Mouse (Mus musculus) MEL (cell line): Measurements from ENCODE around the gene Taf1. TPM values are rescaled to one million over a fixed set of nuclear protein-coding genes. Genes with fewer than 3 reads are reported as not detected.

Experiments used
- DNase-seq: peaks from one replicate; pipeline ENCODE4 v3.0.0; 2011; ENCODE audit warnings: low read depth, low spot score
- H3K27ac ChIP-seq: 2 replicates; pipeline ENCODE4 v1.5.1; 2012; ENCODE audit warnings: low read depth, mild to moderate bottlenecking, control low read depth, low read length, moderate library complexity; ENCODE audit not compliant: control insufficient read depth
- H3K27me3 ChIP-seq, 2 experiments: fragments of 150-350 bp in 1 of 2; sonication (generic) in 1 of 2; 2 replicates each; pipeline ENCODE4 v1.6.1; 2012; ENCODE audit warnings: low read length in 2 of 2, mild to moderate bottlenecking in 2 of 2, improper control_type of control experiment in 1 of 2, moderate library complexity in 1 of 2; ENCODE audit not compliant: insufficient read depth in 2 of 2, control insufficient read depth in 1 of 2
- H3K36me3 ChIP-seq, 2 experiments: 2 replicates each; pipeline ENCODE4 v1.6.1; 2012 to 2014; ENCODE audit warnings: low read length in 2 of 2, improper control_type of control experiment in 1 of 2, inconsistent platforms in 1 of 2, mild to moderate bottlenecking in 1 of 2; ENCODE audit not compliant: insufficient read depth in 2 of 2, control insufficient read depth in 1 of 2
- H3K4me1 ChIP-seq, 2 experiments: fragments of 150-350 bp in 1 of 2; sonication (generic) in 1 of 2; 2 replicates each; pipeline ENCODE4 v1.6.1; 2012; ENCODE audit warnings: low read length in 2 of 2, improper control_type of control experiment in 1 of 2, mild to moderate bottlenecking in 1 of 2; ENCODE audit not compliant: insufficient read depth in 2 of 2, control insufficient read depth in 1 of 2
- H3K4me3 ChIP-seq, 2 experiments: fragments of 150-350 bp in 1 of 2; sonication (generic) in 1 of 2; 2 replicates each; pipeline ENCODE4 v1.5.1; 2012; ENCODE audit warnings: low read depth in 2 of 2, low read length in 2 of 2, mild to moderate bottlenecking in 2 of 2, moderate library complexity in 2 of 2, control low read depth in 1 of 2, improper control_type of control experiment in 1 of 2; ENCODE audit not compliant: control insufficient read depth in 1 of 2, insufficient read depth in 1 of 2
- H3K79me2 ChIP-seq: 2 replicates; pipeline ENCODE4 v1.6.1; 2012; ENCODE audit warnings: mild to moderate bottlenecking, low read length, moderate library complexity; ENCODE audit not compliant: control insufficient read depth, poor library complexity, insufficient read depth
- H3K9ac ChIP-seq: 2 replicates; pipeline ENCODE4 v1.6.1; 2012; ENCODE audit warnings: low read depth, mild to moderate bottlenecking, control low read depth, low read length, moderate library complexity; ENCODE audit not compliant: control insufficient read depth, poor library complexity, severe bottlenecking
- H3K9me3 ChIP-seq: fragments of 150-350 bp; sonication (generic); replicated peaks from 2 replicates; pipeline ENCODE4 v1.6.1; 2012; ENCODE audit warnings: mild to moderate bottlenecking, low read length, improper control_type of control experiment, moderate library complexity; ENCODE audit not compliant: insufficient read depth
- BHLHE40 ChIP-seq: IDR thresholded peaks from 2 replicates; pipeline ENCODE4 v1.6.1; 2012; ENCODE audit warnings: low read depth, mild to moderate bottlenecking, inconsistent platforms, low read length, improper control_type of control experiment, borderline replicate concordance
- CHD2 ChIP-seq: IDR thresholded peaks from 2 replicates; pipeline ENCODE4 v1.6.1; 2011; ENCODE audit warnings: low read length, improper control_type of control experiment
- E2F4 ChIP-seq: IDR thresholded peaks from 2 replicates; pipeline ENCODE4 v1.6.1; 2011; ENCODE audit warnings: low read depth, low read length, improper control_type of control experiment, borderline replicate concordance
- ELF1 ChIP-seq: IDR thresholded peaks from 2 replicates; pipeline ENCODE4 v1.6.1; 2014; ENCODE audit warnings: low read depth, mild to moderate bottlenecking, inconsistent platforms, low read length, improper control_type of control experiment, moderate library complexity
- EP300 ChIP-seq, 2 experiments: IDR thresholded peaks; 2 replicates each; pipeline ENCODE4 v1.6.1; 2011; ENCODE audit warnings: improper control_type of control experiment in 2 of 2, low read length in 2 of 2, low read depth in 1 of 2, mild to moderate bottlenecking in 1 of 2
- ETS1 ChIP-seq: IDR thresholded peaks from 2 replicates; pipeline ENCODE4 v1.6.1; 2012; ENCODE audit warnings: low read depth, mild to moderate bottlenecking, inconsistent platforms, low read length, improper control_type of control experiment, moderate library complexity
- GATA1 ChIP-seq: IDR thresholded peaks from 2 replicates; pipeline ENCODE4 v1.6.1; 2011; ENCODE audit warnings: low read depth, low read length, improper control_type of control experiment
- HCFC1 ChIP-seq: IDR thresholded peaks from 2 replicates; pipeline ENCODE4 v1.6.1; 2012; ENCODE audit warnings: low read depth, mild to moderate bottlenecking, inconsistent platforms, low read length, improper control_type of control experiment, moderate library complexity
- MAX ChIP-seq: IDR thresholded peaks from 2 replicates; pipeline ENCODE4 v1.6.1; 2011; ENCODE audit warnings: low read length, improper control_type of control experiment
- MEF2A ChIP-seq: IDR thresholded peaks from 2 replicates; pipeline ENCODE4 v1.6.1; 2014; ENCODE audit warnings: low read depth, mild to moderate bottlenecking, inconsistent platforms, low read length, improper control_type of control experiment; ENCODE audit not compliant: poor library complexity, insufficient replicate concordance, severe bottlenecking; ENCODE audit errors: extremely low read depth
- MXI1 ChIP-seq: IDR thresholded peaks from 2 replicates; pipeline ENCODE4 v1.6.1; 2011; ENCODE audit warnings: mild to moderate bottlenecking, low read depth, low read length, improper control_type of control experiment
- MYC ChIP-seq: IDR thresholded peaks from 2 replicates; pipeline ENCODE4 v1.6.1; 2011; ENCODE audit warnings: low read depth, mild to moderate bottlenecking, low read length, improper control_type of control experiment, moderate library complexity
- NRF1 ChIP-seq: IDR thresholded peaks from 2 replicates; pipeline ENCODE4 v1.6.1; 2014; ENCODE audit warnings: low read depth, mild to moderate bottlenecking, inconsistent platforms, low read length, improper control_type of control experiment, moderate library complexity; ENCODE audit not compliant: poor library complexity, insufficient read depth, severe bottlenecking
- POLR2A ChIP-seq, 2 experiments: IDR thresholded peaks; 2 replicates each; pipeline ENCODE4 v1.6.1; 2011 to 2012; ENCODE audit warnings: low read length in 2 of 2, mild to moderate bottlenecking in 2 of 2, control low read depth in 1 of 2, improper control_type of control experiment in 1 of 2, low read depth in 1 of 2, moderate library complexity in 1 of 2; ENCODE audit not compliant: control insufficient read depth in 1 of 2, insufficient read depth in 1 of 2, poor library complexity in 1 of 2
- POLR2AphosphoS5 ChIP-seq: IDR thresholded peaks from 2 replicates; pipeline ENCODE4 v1.6.1; 2012; ENCODE audit warnings: low read depth, borderline replicate concordance, mild to moderate bottlenecking, inconsistent platforms, low read length, moderate library complexity, mixed read lengths
- RAD21 ChIP-seq: IDR thresholded peaks from 2 replicates; pipeline ENCODE4 v1.6.1; 2011; ENCODE audit warnings: mild to moderate bottlenecking, low read depth, low read length, improper control_type of control experiment
- RCOR1 ChIP-seq: IDR thresholded peaks from 2 replicates; pipeline ENCODE4 v1.6.1; 2012; ENCODE audit warnings: low read depth, mild to moderate bottlenecking, inconsistent platforms, low read length, improper control_type of control experiment
- SIN3A ChIP-seq: IDR thresholded peaks from 2 replicates; pipeline ENCODE4 v1.6.1; 2012; ENCODE audit warnings: low read length, improper control_type of control experiment, inconsistent platforms
- SMC3 ChIP-seq: IDR thresholded peaks from 2 replicates; pipeline ENCODE4 v1.6.1; 2011; ENCODE audit warnings: low read depth, low read length, improper control_type of control experiment
- TAL1 ChIP-seq: IDR thresholded peaks from 2 replicates; pipeline ENCODE4 v1.6.1; 2012; ENCODE audit warnings: mild to moderate bottlenecking, inconsistent platforms, low read length, moderate library complexity, mixed read lengths
- TBP ChIP-seq: IDR thresholded peaks from 2 replicates; pipeline ENCODE4 v1.8.0; 2011; ENCODE audit warnings: low read depth, low read length, improper control_type of control experiment
- TCF12 ChIP-seq: IDR thresholded peaks from 2 replicates; pipeline ENCODE4 v1.6.1; 2014; ENCODE audit warnings: low read depth, mild to moderate bottlenecking, inconsistent platforms, low read length, improper control_type of control experiment, moderate library complexity
- ZNF384 ChIP-seq: IDR thresholded peaks from 2 replicates; pipeline ENCODE4 v1.6.1; 2012; ENCODE audit warnings: low read depth, mild to moderate bottlenecking, inconsistent platforms, low read length, improper control_type of control experiment
- polyA plus RNA-seq, 2 experiments: library from polyadenylated mRNA; stranded (reverse) in 1 of 2; unstranded in 1 of 2; fragments of >175 nt in 1 of 2; fragments of >200 nt in 1 of 2; gene quantifications; 2 replicates each; pipeline versions ENCODE4 v1.2.1 to v1.2.4; 2012; ENCODE audit warnings: low replicate concordance in 2 of 2, low read depth in 1 of 2; ENCODE audit not compliant: insufficient read length in 2 of 2, insufficient read depth in 1 of 2, missing spikeins in 1 of 2
- total RNA-seq: library from RNA; depleted of rRNA; stranded (reverse); fragments of 300-350 nt; gene quantifications from 2 replicates; pipeline ENCODE4 v1.2.3, GENCODE M21; 2012

The Taf1 gene
- total and polyA plus RNA-seq, 3 experiments, result 33.1 to 81.2 (median 52.3) TPM

DNA sequence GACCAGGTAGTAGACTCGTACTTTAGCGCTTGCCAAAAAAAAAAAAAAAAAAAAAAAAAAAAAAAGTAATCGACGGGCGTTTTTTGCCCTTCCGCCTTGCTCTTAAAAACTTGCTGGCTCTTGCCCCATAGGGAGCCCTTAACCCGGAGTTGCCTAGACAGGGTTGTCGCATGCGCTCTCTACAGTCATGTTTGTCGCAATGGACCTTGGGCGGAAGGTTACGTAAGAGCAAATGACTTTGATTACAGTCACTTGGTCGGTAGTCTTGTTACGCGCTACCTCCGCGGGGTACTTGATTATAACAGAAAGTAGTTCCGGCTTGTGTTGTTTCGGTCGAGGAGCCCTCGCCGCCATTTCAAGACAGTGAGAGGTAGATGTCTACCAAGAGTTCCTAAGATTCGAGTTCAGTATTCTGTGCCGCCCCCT lies 107.2 kb downstream of the Taf1 start, which contains the start of gene Ogt (continued):
- TF ChIP-seq ETS1 (peak; percentile 58), NRF1 (peak; percentile 55), CHD2 (peak; percentile 77), ELF1 (peak; percentile 59), MAX (peak; percentile 2; the same call in 1 of the 2 replicates), MEF2A (no peak), TBP (peak; percentile 97), RCOR1 (no peak), POLR2A (IDR thresholded peaks at IDR 0.05; ENCODE audit: control insufficient read depth in 1 of 2, insufficient read depth in 1 of 2, low read depth in 1 of 2, low read length in 2 of 2, poor library complexity in 1 of 2) (peak in 1 of 2 experiments; percentile 77; a peak in 2 of 4 replicates), TAL1 (no peak), SIN3A (peak; percentile 78; the same call in 1 of the 2 replicates), HCFC1 (peak; percentile 77), POLR2AphosphoS5 (no peak), EP300 (IDR thresholded peaks at IDR 0.05; ENCODE audit: low read depth in 1 of 2, low read length in 2 of 2) (no peak), TCF12 (no peak; the same call in 1 of the 2 replicates), MYC (peak; percentile 77; the same call in 1 of the 2 replicates), ZNF384 (peak; percentile 99), SMC3 (no peak), E2F4 (peak; percentile 70; the same call in 1 of the 2 replicates), BHLHE40 (no peak), RAD21 (no peak)

DNA sequence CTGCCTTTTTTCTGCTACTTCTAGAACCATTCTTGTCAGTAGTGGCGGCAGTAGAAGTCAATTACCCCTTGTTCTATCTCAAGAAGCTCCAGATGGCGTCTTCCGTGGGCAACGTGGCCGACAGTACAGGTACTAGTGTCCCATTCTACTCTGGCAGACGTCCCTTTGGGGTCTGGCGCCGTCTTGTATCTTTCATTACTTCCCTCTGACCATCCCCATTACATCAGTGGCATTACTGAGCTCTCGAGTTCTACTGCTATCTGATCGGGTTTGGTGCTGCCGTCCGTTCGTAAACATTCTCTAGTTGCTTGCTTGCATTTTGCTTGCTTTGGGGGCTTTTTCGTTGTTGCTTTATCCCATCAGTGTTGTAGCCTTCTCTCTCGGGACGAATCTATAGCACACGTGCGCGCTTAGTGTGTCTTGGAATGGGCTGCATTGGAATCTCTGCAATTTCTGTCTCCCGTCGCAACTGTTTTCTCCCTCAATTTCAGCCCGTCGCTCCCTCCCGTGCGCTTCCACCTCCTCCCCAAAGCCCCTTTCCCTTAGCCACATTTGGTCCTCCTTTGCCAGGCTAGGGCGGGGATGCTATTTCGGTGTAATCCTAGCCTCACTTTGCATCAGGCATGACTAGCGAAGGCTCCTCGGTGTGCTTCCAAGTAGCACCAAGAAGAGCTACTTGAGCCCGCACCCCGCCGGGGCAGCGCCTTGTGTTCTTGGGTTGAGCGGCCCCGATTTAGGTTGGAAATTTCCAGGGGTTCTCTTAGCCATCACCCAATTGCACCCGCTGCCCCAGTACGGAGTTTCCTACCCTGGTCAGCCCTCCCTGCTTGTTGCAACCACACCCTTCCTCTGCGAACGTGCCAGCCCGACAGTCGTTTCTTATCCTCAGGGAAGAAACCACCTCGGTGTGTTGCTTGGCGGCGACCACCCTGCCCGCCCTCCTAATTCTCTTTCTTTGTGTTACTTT lies 107.9 kb downstream of the Taf1 start:
- Histone ChIP-seq H3K4me3 (peak overlapping the region; percentile 77 to 92), H3K9me3 (no peaks in the 10 kb centered on the region), H3K4me1 (peaks cover 3% of the 10 kb centered on the region in 2 experiments; a peak in 2 of 4 replicates), H3K9ac (peak overlapping the region; percentile 99), H3K36me3 (peaks cover 11 to 22% of the 10 kb centered on the region in 2 experiments), H3K27me3 (no peaks in the 10 kb centered on the region), H3K79me2 (peaks cover 35% of the 10 kb centered on the region), H3K27ac (peak overlapping the region; percentile 88)
- TF ChIP-seq GATA1 (peak; percentile 26; the same call in 1 of the 2 replicates), BHLHE40 (peak; percentile 61; the same call in 1 of the 2 replicates), ZNF384 (no peak), POLR2A (IDR thresholded peaks at IDR 0.05; ENCODE audit: control insufficient read depth in 1 of 2, insufficient read depth in 1 of 2, low read depth in 1 of 2, low read length in 2 of 2, poor library complexity in 1 of 2) (peak in 1 of 2 experiments; percentile 35; a peak in 1 of 4 replicates), MXI1 (no peak), RAD21 (no peak), MYC (peak; percentile 4; the same call in 1 of the 2 replicates)
- peak; percentile 63 for DNase-seq
